Mouse (Mus musculus): ENCODE data around the gene Kars. TPM values are rescaled to one million over a fixed set of nuclear protein-coding genes. Genes with fewer than 3 reads are reported as not detected.

Gene Kars
- polyA plus RNA-seq, 1 experiment from 2014 or later = 198 TPM

DNA sequence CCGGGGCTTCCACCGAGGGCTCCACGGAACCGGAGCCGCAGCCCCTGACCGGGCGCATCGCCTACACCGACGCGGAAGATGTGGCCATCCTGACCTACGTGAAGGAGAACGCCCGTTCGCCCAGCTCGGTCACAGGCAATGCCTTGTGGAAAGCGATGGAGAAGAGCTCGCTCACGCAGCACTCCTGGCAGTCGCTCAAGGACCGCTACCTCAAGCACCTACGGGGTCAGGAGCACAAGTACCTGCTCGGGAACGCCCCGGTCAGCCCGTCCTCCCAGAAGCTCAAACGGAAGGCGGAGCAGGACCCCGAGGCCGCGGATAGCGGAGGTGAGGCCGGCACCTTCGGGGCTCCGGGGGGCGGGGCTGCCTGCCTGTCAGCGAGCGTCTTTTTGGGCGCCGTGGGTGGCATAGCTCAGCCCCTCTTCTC is 706 bp upstream of the Kars start:
- Histone ChIP-seq H3K9me3 (no peaks in the 10 kb centered on the region), H3K27ac (0 out of 2 replicates have a peak overlapping the region, but pooled peaks have one; percentile 47), H3K9ac (peak overlapping the region; percentile 86), H3K27me3 (replicated peaks) (no peaks in the 10 kb centered on the region), H3K4me3 (peak overlapping the region; percentile 79), H3K4me2 (replicated peaks) (peak overlapping the region; percentile 91), H3K4me1 (peaks cover 22% of the 10 kb centered on the region), H3K36me3 (peaks cover 7% of the 10 kb centered on the region; the same call in 1 of the 2 replicates)
- WGBS = under 1% methylated on average over 40 of the region's 40 CpGs
- ATAC-seq (ENCODE audit: low FRiP score, low read depth) = peak; percentile 61

DNA sequence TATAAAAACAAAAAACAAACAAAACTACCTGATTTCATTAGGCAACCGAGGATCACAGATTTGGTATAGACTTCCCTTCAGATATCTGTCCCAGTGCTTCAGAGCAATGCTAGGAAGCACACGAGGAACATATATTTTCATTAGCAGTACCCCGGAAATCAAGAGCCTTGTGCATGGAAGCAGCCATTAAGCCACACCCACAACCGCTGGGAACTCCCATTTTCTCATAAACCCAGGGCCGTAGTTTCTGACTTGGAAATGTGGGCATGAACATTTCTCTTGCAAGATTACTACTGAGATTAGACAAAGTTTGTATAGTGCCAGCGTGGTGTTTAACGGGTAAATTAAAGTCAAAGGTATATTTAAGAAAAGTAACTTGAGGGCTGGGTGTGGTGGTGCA is 1.6 kb downstream of the Kars start:
- H3K27ac ChIP-seq = no peak overlapping the region
- peaks cover 25% of the 10 kb centered on the region for H3K36me3 ChIP-seq
- H3K4me2 ChIP-seq (replicated peaks) = no peak overlapping the region
- 95% methylated on average over 7 of the region's 7 CpGs for WGBS
- H3K9ac ChIP-seq = no peak overlapping the region
- peaks cover 22% of the 10 kb centered on the region for H3K4me1 ChIP-seq
- H3K27me3 ChIP-seq (replicated peaks) = no peaks in the 10 kb centered on the region
- H3K9me3 ChIP-seq = no peaks in the 10 kb centered on the region
- ATAC-seq (ENCODE audit: low FRiP score, low read depth) = no peak
- H3K4me3 ChIP-seq = no peak overlapping the region

DNA sequence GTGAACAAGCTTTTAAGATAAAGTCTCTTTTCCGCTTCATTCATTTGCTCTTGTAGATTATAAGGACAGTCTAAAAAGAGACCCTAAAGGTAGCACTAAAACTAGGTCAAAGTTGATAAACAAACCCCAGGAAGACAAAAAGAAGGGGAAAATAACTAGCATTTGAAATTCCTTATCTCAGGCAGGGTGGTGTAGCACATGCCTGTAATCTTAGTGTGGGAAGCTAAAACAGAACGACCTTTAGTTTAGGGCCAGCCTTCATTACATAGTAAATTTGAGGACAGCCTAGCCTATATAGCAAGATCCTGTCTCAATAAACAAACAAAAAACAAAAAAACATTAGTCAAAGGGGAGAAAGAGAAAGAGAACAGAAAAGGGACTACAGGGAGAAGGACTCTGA is 3.5 kb downstream of the Kars start:
- Histone ChIP-seq H3K27me3 (replicated peaks) (no peaks in the 10 kb centered on the region), H3K4me2 (replicated peaks) (no peak overlapping the region), H3K4me1 (peaks cover 15% of the 10 kb centered on the region), H3K36me3 (peaks cover 41% of the 10 kb centered on the region), H3K9me3 (no peaks in the 10 kb centered on the region), H3K4me3 (no peak overlapping the region), H3K9ac (no peak overlapping the region), H3K27ac (no peak overlapping the region)
- no peak for ATAC-seq (ENCODE audit: low FRiP score, low read depth)
- WGBS = 95% methylated on average over 2 of the region's 2 CpGs

DNA sequence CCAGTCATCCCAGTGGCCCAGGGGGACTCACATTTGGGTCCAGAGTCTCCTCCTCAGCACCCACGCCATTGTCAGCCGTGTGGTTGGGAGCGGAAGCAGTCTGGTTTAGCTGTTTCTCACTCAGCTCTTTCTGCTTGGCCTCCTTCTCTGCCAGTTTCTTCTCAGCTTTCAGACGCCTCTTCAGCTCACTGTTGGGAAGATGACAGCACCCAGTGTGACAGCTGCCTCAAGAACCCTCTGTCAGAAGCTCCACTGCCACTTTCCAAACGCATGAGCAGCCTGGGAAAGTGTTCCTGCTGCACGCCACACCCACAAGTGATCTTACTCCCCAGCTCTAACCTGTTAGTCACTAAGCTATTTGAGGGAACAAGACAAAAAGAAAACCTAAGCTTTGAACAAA is 5.5 kb downstream of the Kars start:
- Histone ChIP-seq H3K27me3 (replicated peaks) (no peaks in the 10 kb centered on the region), H3K4me2 (replicated peaks) (no peak overlapping the region), H3K4me3 (no peak overlapping the region), H3K36me3 (peaks cover 61% of the 10 kb centered on the region), H3K4me1 (peaks cover 10% of the 10 kb centered on the region), H3K27ac (no peak overlapping the region), H3K9ac (no peak overlapping the region), H3K9me3 (no peaks in the 10 kb centered on the region)
- WGBS = 92% methylated on average over 6 of the region's 6 CpGs
- no peak for ATAC-seq (ENCODE audit: low FRiP score, low read depth)

DNA sequence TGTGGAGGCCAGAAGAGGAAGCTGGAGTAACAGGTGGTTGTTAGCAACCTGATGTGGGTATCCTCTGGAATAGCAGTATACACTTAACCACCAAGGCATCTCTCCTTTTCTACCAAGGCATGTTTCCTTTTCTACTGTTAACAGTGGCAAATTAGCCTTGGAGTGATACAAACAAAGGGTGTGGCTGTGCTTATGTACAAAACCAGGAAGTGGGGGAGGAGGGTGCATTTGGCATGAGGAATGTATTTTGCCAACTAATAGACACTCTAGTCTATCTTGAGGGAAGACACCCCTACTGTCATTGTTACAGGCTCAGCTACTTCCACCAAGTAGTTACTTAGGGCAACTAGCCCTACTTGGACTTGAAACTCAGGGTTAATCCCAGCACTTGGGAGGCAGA is 6.4 kb downstream of the Kars start:
- Histone ChIP-seq H3K9me3 (no peaks in the 10 kb centered on the region), H3K4me3 (no peak overlapping the region), H3K36me3 (peaks cover 70% of the 10 kb centered on the region), H3K4me2 (replicated peaks) (no peak overlapping the region), H3K27ac (no peak overlapping the region), H3K9ac (no peak overlapping the region), H3K4me1 (peaks cover 2% of the 10 kb centered on the region; the same call in 1 of the 2 replicates), H3K27me3 (replicated peaks) (no peaks in the 10 kb centered on the region)
- ATAC-seq (ENCODE audit: low FRiP score, low read depth) = no peak

DNA sequence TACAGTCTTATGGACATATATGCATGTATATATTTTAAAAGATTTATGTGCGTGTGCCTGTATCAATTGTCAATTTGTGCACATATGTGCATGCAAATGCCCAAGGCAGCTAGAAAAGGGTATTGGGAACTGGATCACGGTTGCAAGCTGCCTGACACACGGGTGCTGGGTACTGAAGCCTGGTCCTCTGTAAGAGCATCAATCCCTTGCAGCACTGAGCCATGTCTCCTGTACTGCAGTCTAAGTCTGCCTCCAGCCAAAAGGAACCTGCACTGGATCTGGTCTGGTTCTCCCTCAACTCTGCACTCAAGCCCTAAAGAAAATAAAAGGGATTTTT is 18.5 kb downstream of the Kars start:
- H3K4me1 ChIP-seq = peaks cover 8% of the 10 kb centered on the region; the same call in 1 of the 2 replicates
- no peaks in the 10 kb centered on the region for H3K27me3 ChIP-seq (replicated peaks)
- no peak overlapping the region for H3K4me2 ChIP-seq (replicated peaks)
- 72% methylated on average over 3 of the region's 3 CpGs for WGBS
- no peaks in the 10 kb centered on the region for H3K9me3 ChIP-seq
- H3K9ac ChIP-seq = no peak overlapping the region
- peaks cover 52% of the 10 kb centered on the region for H3K36me3 ChIP-seq
- H3K27ac ChIP-seq = no peak overlapping the region
- H3K4me3 ChIP-seq = no peak overlapping the region
- ATAC-seq (ENCODE audit: low FRiP score, low read depth) = no peak

DNA sequence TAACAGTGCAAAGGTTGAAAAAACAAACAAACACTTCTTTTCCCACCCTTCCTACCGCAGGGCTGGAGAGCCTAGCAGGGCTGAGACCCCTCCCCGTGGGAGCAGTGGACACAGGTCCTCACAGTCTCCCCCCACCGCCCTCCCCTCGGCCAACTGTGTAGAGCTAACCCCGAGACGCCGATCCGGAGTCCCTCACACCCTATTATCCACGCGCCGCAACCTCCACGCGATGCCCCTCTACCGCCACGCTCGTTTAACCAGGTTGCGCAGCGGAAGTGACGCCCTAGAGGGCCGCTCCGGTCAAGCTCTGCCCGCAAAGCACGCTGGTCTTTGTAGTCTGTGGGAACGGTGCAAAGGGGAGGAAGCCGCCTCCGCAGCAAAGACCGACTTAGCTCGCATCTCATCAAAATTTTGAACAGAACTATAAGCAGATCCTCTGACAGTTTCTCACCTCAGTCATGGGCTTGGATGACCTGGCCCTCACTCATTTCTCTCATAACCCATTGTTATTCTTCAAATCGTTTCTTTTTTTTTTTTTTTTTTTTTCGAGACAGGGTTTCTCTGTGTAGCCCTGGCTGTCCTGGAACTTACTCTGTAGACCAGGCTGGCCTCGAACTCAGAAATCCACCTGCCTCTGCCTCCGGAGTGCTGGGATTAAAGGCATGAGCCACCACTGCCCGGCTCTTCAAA is 19.0 kb downstream of the Kars start, which contains the start of gene Adat1:
TSS of gene Adat1 (minus strand) at position 290 of the 690 bp plus-strand sequence.
- peak within 1 kb of the TSS; percentile 75 for H3K4me3 ChIP-seq

DNA sequence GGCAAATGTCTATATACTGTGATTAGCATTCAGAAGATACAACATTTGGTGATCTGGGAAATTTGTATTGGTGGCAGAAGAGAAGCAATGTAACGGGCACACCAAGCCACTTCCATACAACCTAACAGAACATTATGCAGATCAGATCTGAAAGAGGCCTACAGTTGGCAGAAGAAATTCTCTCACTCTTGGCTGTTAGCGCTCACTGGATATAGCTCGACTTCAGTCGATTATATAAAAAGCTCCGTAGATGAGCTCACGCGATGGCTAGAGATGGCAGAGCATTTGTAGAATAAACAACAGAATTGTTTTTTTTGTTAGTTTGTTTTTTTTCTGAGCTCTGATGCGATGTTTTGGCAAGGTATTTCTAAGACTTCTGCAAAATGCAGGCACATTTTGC is 19.8 kb downstream of the Kars start:
- Histone ChIP-seq H3K4me1 (peaks cover 8% of the 10 kb centered on the region; the same call in 1 of the 2 replicates), H3K9me3 (no peaks in the 10 kb centered on the region), H3K4me2 (replicated peaks) (peak overlapping the region; percentile 75), H3K4me3 (peak overlapping the region; percentile 75), H3K27me3 (replicated peaks) (no peaks in the 10 kb centered on the region), H3K36me3 (peaks cover 45% of the 10 kb centered on the region), H3K9ac (peak overlapping the region; percentile 72), H3K27ac (no peak overlapping the region)
- ATAC-seq (ENCODE audit: low FRiP score, low read depth) = no peak
- 70% methylated on average over 8 of the region's 8 CpGs for WGBS

More for the DNA sequence above, 19.0 kb downstream of the Kars start, which contains the start of gene Adat1:
- Histone ChIP-seq H3K4me2 (replicated peaks) (peak within 1 kb of the TSS; percentile 75), H3K9ac (peak within 1 kb of the TSS; percentile 72), H3K36me3 (peaks cover 50% of the 10 kb centered on the region), H3K27me3 (replicated peaks) (no peaks in the 10 kb centered on the region), H3K4me1 (peaks cover 8% of the 10 kb centered on the region; the same call in 1 of the 2 replicates), H3K9me3 (no peaks in the 10 kb centered on the region), H3K27ac (no peak within 1 kb of the TSS)
- 5% methylated on average over 33 of the region's 33 CpGs for WGBS
- ATAC-seq (ENCODE audit: low FRiP score, low read depth) = peak; percentile 95

DNA sequence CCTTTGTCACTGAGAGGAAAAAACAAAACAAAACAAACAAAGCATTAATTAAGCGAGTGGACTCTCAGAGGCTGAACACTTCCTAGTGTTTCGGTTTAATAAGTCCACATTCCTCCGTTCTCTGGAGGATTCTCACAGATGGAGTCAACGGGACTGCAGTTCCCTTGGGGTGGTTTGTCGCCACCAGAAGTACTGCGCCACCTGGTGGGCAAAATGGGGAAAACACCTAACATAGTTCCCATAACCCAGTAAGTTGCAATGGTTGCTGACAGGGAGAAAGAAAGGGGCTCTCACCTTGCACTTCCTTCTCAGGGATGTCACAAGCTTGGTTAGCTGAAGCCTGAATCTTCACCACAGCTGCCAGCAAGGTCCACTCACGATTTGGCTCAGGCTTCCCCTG is 21.2 kb downstream of the Kars start:
- no peak overlapping the region for H3K27ac ChIP-seq
- H3K27me3 ChIP-seq (replicated peaks) = no peaks in the 10 kb centered on the region
- no peak overlapping the region for H3K9ac ChIP-seq
- ATAC-seq (ENCODE audit: low FRiP score, low read depth) = no peak
- peaks cover 8% of the 10 kb centered on the region; the same call in 1 of the 2 replicates for H3K4me1 ChIP-seq
- H3K4me2 ChIP-seq (replicated peaks) = no peak overlapping the region
- H3K36me3 ChIP-seq = peaks cover 48% of the 10 kb centered on the region
- H3K4me3 ChIP-seq = no peak overlapping the region
- WGBS = 20% methylated on average over 7 of the region's 7 CpGs
- H3K9me3 ChIP-seq = no peaks in the 10 kb centered on the region

DNA sequence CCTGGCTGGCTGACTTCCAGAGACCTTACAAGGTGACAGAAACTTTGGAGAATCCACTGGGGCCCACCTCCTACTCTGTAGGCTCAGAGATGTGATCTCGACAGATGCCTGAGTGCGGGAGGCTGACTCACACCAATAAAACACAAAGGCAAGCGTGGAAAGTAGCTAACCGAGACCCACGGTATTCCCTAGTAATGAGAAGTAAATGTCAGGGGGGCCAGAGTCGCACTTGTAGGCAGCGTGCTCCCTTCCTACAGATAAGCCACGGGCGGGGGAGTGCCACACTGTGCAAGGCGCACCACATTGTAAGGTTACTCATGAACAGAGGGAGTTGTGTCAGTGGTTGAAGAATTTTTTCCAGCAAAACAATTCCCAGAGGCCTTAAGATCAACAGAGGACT is 26.6 kb downstream of the Kars start:
- no peak overlapping the region for H3K4me3 ChIP-seq
- H3K9ac ChIP-seq = no peak overlapping the region
- H3K27ac ChIP-seq = no peak overlapping the region
- no peak overlapping the region for H3K4me2 ChIP-seq (replicated peaks)
- H3K36me3 ChIP-seq = peaks cover 45% of the 10 kb centered on the region
- ATAC-seq (ENCODE audit: low FRiP score, low read depth) = no peak
- WGBS = 86% methylated on average over 10 of the region's 10 CpGs
- H3K27me3 ChIP-seq (replicated peaks) = no peaks in the 10 kb centered on the region
- no peaks in the 10 kb centered on the region for H3K4me1 ChIP-seq
- H3K9me3 ChIP-seq = no peaks in the 10 kb centered on the region

DNA sequence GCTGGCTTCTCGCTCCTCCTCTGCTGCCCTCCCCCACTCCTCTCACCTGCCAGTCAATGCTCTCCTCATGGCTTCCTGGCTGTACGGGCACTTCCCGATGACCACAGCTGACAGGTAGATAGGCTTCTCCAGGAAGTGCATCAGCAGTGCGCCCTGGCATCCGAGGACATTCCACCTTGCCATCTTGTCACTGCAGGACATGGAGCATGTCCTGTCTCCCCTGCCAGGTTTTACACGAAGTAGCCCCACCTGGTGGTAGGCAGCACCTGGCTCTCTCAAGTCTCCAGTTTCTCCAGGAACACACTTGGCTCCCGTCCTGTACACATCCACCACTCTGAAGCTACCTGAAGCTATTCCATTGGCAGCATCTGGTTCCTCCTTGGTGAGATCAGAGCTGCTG is 29.0 kb downstream of the Kars start:
- WGBS = 81% methylated on average over 7 of the region's 7 CpGs
- H3K4me2 ChIP-seq (replicated peaks) = no peak overlapping the region
- H3K36me3 ChIP-seq = peaks cover 37% of the 10 kb centered on the region
- H3K9ac ChIP-seq = no peak overlapping the region
- no peaks in the 10 kb centered on the region for H3K4me1 ChIP-seq
- H3K27me3 ChIP-seq (replicated peaks) = no peaks in the 10 kb centered on the region
- H3K4me3 ChIP-seq = no peak overlapping the region
- H3K9me3 ChIP-seq = no peaks in the 10 kb centered on the region
- ATAC-seq (ENCODE audit: low FRiP score, low read depth) = no peak
- no peak overlapping the region for H3K27ac ChIP-seq

DNA sequence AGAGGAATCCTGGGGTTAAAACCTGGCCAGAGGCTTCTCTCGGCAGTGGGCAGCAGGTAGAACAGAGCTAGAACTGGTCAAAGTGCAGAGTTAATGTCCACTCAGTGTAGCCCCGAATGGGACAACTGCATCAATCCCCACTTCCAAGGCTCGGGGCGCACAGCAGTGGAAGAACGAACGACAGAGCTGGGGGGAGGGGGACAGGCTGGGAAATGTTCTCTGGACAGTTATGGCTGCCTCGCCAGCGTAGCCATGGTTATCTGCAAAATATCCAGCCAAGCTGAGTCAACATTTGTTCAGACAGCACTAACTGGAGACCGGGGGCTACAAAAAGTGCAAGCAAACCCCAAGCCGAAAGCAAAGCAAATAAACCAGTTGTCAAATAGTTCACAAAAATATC is 33.0 kb downstream of the Kars start:
- Histone ChIP-seq H3K9ac (no peak overlapping the region), H3K36me3 (peaks cover 40% of the 10 kb centered on the region)
- 78% methylated on average over 10 of the region's 10 CpGs for WGBS

DNA sequence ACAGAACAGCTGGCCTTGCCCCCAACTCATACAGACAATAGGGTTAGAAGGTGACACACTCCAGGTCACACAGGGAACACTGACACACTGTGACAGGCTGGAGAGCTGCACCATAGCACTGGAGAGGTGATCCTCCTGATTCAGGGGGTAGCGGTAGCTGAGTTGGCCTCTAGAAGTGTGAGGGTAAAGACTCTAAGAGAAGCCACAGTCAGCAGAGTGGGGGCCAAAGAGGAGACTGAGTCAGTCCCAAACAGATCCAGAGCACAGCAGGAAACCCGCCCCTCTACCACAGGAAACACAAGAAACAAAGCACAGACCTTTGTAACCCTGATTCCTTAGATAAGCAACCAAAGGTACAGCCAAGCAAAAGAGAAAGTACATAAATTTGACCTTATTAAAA is 34.8 kb downstream of the Kars start:
- H3K9me3 ChIP-seq = no peaks in the 10 kb centered on the region
- no peak for ATAC-seq (ENCODE audit: low FRiP score, low read depth)
- H3K4me3 ChIP-seq = no peak overlapping the region
- no peaks in the 10 kb centered on the region for H3K4me1 ChIP-seq
- peaks cover 38% of the 10 kb centered on the region for H3K36me3 ChIP-seq
- 91% methylated on average over 2 of the region's 2 CpGs for WGBS
- H3K27me3 ChIP-seq (replicated peaks) = no peaks in the 10 kb centered on the region
- no peak overlapping the region for H3K9ac ChIP-seq
- H3K4me2 ChIP-seq (replicated peaks) = no peak overlapping the region
- H3K27ac ChIP-seq = no peak overlapping the region

More for the DNA sequence above, 33.0 kb downstream of the Kars start:
- no peak overlapping the region for H3K4me2 ChIP-seq (replicated peaks)
- no peaks in the 10 kb centered on the region for H3K27me3 ChIP-seq (replicated peaks)
- no peak overlapping the region for H3K27ac ChIP-seq
- H3K4me1 ChIP-seq = no peaks in the 10 kb centered on the region
- H3K4me3 ChIP-seq = no peak overlapping the region
- no peaks in the 10 kb centered on the region for H3K9me3 ChIP-seq
- no peak for ATAC-seq (ENCODE audit: low FRiP score, low read depth)
